Mouse (Mus musculus) G1E-ER4 (cell line): ENCODE data around the gene Bcl7c. TPM values are rescaled to one million over a fixed set of nuclear protein-coding genes. Genes with fewer than 3 reads are reported as not detected.
"Not testable (repeated sequence)": the region's sequence is repeated elsewhere in the genome, so short reads cannot be mapped to it uniquely, and the experiment has no call there.

ENCODE experiments used
- GATA1 ChIP-seq: IDR thresholded peaks from one replicate; pipeline ENCODE4 v1.8.0; 2012; ENCODE audit warnings: low read length, inconsistent platforms
- polyA plus RNA-seq: library from polyadenylated mRNA; stranded (reverse); fragments of >175 nt; gene quantifications from 2 replicates; pipeline ENCODE4 v1.2.3, GENCODE M21; 2012

Bcl7c gene
- polyA plus RNA-seq = 375 and 505 TPM in 2 replicates

GRCm38 (mm10) chr7:127708207-127709078, at the start of gene Bcl7c:
TSS of gene Bcl7c (minus strand) at chr7:127708933.
- TF ChIP-seq GATA1 = no peak

- no peak for TF ChIP-seq GATA1
Measured at GRCm38 (mm10) chr7:127753741-127754140, 45.0 kb upstream of the Bcl7c start.

GRCm38 (mm10) chr7:127753158-127753557, 44.4 kb upstream of the Bcl7c start:
- no peak for TF ChIP-seq GATA1

GRCm38 (mm10) chr7:127752069-127752468, 43.3 kb upstream of the Bcl7c start:
- TF ChIP-seq GATA1 = no peak

- TF ChIP-seq GATA1 = no peak
Measured at GRCm38 (mm10) chr7:127751619-127752018, 42.9 kb upstream of the Bcl7c start.

- TF ChIP-seq GATA1 = no peak
Measured at GRCm38 (mm10) chr7:127750131-127751127, 41.7 kb upstream of the Bcl7c start.

- TF ChIP-seq GATA1 = no peak
Measured at GRCm38 (mm10) chr7:127748235-127748560, 39.5 kb upstream of the Bcl7c start.

- no peak for TF ChIP-seq GATA1
Measured at GRCm38 (mm10) chr7:127747559-127748234, 39.0 kb upstream of the Bcl7c start.

- TF ChIP-seq GATA1 = no peak
Measured at GRCm38 (mm10) chr7:127746494-127747491, 38.1 kb upstream of the Bcl7c start.

GRCm38 (mm10) chr7:127745652-127746493, 37.1 kb upstream of the Bcl7c start:
- no peak for TF ChIP-seq GATA1

GRCm38 (mm10) chr7:127745251-127745651, 36.5 kb upstream of the Bcl7c start:
- no peak for TF ChIP-seq GATA1

- TF ChIP-seq GATA1 = no peak
Measured at GRCm38 (mm10) chr7:127744366-127745045, 35.8 kb upstream of the Bcl7c start, which contains the start of gene Fbxl19. TSS of gene Fbxl19 (plus strand) at chr7:127744543.

- TF ChIP-seq GATA1 = not testable (repeated sequence)
Measured at GRCm38 (mm10) chr7:127732066-127732465, 23.3 kb upstream of the Bcl7c start, which contains the start of gene Ctf2. TSS of gene Ctf2 (minus strand) at chr7:127732166.

- TF ChIP-seq GATA1 = no peak
Measured at GRCm38 (mm10) chr7:127730170-127730569, 21.4 kb upstream of the Bcl7c start.
